Mouse (Mus musculus) ovary, postnatal 36 days (tissue): ENCODE results near the gene Wdr91.

Experiments used
- DNase-seq: peaks from one replicate; pipeline ENCODE4 v3.0.0; 2022; ENCODE audit warnings: low spot score, mixed read lengths

The Wdr91 gene

DNA sequence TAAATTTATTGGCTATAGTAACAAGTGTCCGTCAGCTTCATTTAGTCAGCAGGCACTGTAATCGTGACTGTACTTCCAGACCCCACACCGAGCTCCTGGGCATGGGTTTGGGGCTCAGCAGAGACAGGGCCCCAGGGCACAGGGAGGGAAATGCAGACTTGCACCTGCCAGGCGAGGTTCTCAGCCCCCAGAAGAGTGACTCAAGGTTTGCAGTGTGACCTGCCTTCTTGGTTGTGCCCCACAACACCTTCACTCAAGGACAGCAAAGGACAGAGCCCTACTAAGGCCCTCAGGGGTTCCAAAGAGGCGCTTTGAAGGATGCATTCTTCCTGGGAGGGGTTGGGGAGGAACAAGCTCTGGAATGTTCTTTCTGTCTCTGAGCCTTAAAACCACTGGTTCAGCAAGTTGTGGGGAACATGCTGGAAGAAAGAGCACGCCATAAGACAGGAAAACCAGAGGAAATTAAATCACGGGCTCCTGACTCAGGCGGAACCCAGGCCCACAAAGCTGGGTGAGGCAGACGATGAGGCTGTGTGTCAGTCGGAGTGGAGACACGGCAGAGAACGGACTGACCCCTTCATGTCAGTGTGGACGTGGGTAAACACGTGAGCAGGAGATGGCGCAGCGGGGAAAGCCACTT, 31.5 kb downstream of the Wdr91 start:
- no peak for DNase-seq

DNA sequence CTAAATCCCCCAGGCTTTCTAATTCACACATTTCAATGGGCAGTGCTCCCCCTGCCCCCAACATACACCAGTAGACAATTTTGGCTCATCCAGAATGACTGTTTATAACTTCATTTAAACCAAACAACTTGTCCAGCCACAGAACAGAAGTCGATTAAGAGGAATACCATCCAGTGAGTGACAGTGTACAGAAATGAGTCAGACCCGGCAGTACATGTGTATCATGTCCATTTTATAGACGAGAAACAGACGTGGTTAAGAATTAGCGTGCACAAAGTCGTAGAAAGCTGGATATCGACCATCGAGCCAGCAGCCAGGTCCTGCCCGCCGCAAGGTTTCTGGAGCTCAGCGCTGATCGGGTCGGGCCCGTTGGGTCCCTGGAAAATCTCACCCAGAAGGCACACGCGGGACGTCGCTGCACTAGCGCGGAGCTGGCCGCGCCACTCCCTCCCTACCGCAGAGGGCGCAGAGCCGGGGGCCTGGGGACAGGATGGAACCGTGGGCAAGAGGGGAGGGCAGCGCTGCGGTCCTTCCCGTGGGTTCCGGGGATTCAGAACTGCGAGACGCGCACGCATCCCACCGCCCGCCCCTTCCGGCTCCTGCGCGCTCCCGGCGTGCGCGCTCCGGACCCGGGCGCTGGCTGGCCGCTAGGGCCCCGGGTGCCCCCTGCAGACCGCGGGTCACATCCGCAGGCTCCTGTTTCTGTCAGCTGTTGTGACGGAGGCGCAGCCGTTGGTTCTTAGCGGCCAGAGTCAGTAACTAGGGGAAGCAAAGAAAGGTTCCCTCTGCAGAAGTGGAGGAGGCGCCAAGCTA, 33.0 kb downstream of the Wdr91 start, which contains the start of gene Cyren:
Gene Cyren, minus strand, starts transcription at position 552 of the 813 bp plus-strand sequence.
- peak; percentile 94 for DNase-seq

DNA sequence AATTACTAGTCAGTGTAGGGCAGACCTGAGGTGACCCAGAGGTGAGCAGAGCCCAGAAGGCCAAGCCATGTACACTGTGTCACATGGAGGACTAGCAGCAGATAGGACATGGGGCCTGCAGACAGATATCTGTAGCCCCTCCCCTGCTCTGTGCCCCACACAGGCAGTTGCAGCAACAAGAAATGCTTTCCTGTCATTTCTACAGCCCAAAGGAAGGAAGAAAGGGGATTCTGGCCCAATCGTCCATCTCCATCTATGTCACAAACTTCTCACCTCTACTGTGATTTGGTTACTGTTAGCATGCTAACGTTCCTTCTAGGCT, 33.9 kb downstream of the Wdr91 start:
- DNase-seq = no peak

DNA sequence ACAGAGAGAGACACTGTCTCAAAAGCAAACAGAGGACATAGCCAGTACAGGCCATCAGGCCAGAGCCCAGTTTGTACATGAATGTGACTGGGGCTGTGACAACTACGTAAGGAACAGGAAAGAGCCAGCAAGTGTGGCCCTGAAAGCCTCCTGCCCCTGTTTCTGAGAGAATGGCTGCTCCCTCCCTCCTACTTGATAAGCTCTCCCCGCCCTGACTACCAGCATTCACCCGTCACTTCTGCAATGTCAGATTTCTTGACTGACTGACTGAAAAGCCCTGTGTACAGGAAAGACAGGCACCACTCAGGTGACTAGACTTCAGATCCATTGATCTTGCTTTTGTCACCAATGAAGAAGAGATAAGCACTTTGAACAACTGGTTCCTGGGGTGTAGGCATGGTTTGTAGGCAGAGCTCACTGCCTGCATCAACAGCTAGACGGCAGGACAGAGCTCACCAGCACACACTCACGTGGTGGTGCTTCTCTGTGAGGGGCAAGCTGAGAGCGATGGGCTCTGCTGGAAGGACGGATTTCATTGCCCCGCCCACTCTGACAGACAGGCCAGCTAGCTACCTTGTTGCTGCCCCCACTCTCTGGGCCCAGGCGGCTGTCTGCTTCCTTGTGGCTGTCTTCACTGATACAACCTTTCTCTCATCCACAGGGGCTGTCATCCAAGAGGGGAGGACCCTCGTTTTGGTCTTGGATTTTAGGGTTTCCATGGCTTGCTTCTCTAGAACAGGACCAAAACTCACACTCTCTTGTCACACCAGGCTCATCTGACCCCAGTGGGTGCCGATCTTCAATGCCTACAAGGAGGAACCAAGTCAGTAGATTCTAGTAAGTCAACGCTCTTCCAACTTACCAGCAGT, 34.5 kb downstream of the Wdr91 start:
- DNase-seq = no peak

DNA sequence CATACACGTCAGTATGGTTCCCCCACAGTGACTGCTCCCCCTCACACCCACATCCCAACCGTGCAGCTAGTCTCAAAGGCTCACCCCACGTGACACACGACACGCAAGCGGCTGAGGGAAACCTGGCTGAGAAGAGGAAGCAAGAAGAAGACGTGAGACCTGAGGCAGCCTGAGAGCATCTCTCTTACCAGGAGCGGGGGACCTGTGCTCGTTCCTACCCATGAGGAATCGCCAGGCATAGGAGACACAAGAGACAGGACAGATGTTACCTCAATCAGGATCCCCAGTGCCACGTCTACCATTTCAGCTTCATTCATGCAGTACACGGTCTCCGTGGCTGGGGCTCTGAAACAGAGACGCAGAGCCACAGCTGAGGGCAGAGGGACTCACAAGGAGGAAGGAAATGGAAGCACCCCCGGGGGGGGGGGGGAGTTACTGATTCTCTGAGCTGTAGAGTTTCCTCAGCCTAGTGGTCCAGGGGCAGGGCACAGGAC, 35.4 kb downstream of the Wdr91 start:
- no peak for DNase-seq

DNA sequence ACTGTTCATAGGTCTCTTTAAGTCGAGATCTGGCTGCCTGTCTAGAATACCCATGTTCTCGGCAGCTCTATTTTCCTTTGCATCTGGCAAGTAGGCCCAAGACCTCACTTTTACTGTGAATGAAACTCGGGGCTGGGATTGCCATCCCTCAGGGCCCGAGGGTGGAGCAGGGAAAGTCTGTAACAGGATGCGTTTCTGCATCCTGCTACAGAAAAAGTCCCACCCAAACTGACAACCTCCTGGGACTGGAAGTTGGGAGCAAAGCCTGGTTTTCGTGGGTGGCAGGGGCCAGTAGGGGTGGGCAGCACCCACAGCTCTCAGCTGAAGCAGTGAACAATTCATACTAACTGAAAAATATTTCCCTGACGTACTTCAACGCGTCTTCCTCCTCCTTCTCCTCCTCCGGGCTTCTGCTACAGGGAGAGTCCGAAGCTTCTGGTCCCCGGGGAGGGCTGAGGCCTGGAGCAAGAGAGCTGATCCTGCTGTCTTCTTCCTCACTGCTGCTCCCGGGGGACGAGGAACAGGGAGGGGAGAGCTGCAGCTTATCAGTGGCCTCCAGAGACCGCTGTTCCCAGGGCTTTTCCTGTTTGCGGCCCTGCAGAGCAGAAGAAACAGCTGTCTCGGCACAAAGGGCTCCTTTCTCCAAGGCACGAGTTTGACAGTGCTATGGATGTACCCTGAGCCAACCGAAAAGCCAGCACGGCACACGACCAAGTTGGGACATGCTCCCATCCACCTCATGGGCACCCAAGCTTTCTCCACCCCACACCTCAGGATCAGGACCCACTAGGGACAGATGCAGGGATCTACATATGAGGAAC, 36.4 kb downstream of the Wdr91 start:
- DNase-seq = peak; percentile 55

DNA sequence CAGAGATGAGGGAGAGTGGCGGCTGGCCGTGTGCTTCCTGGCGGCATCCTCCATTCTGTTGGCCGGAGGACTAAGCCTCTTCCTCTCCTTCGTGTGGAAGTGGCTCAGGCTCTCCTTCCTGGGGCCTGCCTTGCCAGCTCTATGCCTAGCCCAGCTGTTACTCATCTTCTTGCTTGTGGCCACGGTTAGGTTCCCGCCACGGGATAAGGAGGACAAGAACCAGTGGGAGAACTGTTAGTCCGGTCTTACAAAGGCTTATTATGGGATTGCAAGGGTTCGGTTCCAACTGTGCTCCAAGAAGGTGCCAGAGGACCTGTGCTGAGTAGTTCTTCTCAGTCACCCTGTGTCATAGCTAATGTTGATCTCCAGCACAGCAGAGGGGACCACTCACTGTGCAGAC, 37.8 kb downstream of the Wdr91 start:
- no peak for DNase-seq

DNA sequence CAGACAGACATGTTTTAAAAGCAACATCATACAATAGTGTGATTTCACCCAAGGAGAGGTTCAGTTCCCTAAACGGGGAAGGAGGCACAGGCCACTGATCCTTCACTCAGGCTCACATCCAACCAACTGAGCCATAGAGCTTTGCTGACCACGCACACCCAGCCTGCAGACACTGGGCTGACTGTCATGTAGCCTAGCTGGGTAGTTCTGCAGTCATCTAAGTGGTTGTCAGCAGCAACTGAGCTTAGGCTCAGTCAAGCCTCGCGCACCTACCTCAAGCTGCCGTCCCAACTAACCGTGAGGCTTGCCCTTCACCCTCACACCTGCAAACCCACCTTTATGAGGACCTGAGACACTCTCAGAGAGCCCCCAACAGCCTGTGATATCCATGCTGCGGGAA, 38.7 kb downstream of the Wdr91 start:
- no peak for DNase-seq

DNA sequence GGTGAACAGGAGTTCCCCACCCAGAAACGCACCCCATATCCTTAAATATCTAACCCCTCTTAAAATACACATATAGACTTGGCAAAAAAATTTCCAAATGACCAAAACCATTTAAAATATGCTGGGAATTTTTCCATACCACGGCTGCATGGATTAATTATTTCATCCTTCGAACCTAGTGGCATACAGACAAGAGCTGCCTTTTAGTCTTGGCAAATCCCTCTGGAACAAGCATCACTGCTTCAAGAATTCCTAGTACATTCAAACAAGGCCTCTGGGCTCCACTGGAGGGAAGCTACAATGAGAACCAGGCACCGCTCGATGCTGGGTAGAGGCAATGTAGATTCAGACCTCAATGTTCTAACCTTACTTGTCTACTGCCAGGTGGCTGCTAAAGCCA, 40.0 kb downstream of the Wdr91 start:
- no peak for DNase-seq

DNA sequence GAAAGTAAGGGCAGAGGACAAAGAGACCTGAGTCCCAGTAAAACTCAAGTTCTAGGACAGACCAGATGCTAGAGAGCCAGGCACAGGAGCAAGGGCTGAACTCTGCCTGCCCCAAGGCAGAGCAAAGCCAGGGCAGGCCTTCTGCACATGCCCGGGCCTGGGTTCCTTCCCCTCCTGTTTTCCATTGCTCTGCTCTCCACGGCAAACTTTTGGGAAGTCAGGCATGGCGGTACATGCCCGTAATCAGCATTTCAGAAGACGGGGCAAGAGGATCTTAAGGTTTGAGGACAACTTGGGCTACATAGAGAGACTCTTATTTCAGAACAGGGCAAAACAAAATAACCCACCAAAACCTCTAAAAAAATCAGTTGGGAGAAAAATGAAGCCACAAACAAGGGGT, 40.5 kb downstream of the Wdr91 start:
- no peak for DNase-seq

DNA sequence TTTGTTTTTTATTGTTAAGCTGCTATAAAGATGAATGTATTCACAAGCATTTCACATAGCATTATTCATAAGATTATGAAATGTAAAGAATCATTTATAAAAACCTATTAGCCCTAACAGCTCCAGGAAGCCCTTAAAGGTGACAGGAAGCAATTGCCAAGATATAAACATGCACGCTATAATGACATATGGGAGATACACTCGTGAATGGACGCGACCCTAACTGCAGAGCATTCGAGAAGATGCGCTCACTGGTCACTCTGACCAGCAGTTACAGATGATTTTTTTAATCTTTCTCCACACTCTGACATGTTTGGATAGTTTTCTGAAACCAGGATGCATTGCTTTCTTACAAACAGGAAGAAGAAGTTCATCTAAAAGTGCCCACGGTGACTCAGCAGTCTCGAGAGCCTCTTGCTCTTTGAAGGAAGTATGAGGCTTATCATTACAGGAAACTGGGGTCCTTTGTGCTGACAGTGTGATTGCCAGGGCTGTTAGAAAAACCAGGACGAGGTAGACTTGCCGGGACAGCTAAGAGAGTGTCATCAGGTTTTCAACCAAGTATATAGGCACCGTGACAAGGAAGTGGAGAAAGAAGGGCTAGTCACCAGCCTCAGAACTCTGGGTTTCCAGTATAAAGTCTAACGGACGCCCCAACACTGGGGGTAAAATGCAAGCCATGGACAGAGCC, 41.3 kb downstream of the Wdr91 start:
- DNase-seq = no peak

DNA sequence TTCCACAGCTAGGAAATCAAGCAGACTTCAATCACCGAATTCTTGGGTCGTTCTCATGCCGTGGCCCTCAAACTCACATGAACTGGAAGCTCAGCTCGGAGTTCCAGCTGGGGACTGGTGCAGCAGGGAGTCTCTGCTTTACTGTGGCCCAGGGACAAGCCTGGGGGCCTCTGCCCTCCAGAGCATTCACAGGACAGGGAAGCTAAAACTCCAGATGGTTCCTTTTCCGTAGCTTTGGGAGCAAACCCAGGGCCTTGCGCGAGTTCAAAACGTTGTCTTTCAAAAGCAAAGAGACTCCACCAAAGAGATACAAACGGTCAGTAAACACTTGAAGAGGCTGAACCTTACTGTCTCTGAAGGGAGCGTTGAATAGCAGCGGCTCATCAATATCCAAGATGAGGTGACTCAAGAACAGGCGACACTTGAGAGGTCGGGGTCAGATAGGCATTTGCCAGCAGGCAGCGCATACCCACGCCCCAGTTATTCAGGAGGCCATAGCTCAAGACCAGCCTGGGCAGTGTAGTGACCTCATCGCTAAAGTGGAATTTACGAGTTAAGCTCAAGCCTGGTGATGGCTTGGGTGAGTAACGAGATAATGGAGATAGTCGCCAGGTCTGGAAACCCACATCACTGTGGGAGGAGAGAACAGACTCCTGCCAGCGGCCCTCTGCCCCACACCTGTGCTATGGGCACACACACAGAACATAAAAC, 42.0 kb downstream of the Wdr91 start:
- no peak for DNase-seq

DNA sequence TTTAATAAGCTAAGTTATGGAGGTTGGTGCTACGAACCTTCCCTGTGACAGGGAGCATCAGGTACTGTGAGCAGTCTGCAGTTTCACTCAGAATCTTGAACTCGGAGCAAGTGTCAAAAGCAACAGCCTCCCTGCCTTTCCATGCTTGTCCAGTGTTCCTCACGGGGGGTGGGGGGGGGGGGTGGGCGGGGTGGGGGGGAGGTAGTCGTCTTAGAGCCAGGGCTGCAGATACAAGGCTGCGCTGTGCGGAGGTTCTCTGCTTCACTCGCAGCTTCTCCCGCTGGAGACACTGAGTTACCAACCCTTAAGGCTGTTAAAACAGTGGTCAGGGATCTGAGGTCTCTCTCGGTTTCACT, 42.7 kb downstream of the Wdr91 start:
- DNase-seq = no peak

DNA sequence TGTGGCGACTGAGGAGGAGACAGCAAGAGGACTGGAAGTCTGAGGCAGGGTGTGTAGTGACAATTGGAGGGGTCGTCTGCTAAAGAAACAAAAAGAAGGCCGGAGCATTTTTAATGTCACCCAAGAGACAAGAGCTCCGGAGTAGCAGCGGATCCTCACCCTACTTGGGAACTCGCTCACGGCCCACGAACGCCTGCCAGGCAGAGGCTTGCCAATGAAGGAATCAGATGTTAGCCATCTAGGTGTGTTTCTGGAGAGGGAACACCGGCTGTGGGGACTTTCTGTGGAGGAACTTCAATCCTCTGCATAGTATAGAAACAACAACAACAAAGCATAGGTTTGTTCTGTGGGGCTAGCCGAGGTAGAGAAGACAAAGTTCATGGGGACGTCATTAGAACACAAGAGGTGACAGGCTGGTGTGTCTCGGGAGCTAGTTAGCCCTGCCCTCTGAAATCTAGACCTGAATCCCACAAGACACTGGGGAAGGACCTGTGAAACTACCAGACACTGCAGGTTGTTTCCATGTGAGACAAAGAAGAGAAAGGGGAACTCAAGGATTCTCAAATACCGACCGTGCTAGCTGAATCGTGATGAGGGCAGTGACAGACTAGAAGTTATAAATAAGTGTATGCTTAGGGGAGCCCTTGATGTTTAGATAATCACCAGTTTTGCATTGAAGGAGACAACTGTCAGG, 43.2 kb downstream of the Wdr91 start:
- DNase-seq = no peak

DNA sequence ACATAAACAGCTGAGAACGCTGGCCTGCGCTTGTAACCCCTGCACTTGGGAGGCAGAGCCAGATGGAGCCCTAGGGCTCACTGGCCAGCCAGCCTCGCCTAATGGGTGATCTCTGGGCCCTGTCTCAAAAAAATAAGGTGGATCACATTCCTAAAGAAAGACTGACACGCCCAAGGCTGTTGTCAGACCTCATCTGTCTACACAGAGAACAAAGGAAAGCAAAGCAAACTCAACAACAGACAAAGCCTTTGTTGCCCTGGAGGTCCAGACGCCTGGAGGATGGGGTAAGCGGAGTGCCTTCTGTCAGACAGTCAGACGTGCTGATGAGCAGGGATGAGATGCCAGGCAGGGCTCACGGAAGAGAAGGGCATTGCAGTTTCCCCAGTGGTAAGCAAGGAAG, 43.9 kb downstream of the Wdr91 start:
- DNase-seq = no peak

DNA sequence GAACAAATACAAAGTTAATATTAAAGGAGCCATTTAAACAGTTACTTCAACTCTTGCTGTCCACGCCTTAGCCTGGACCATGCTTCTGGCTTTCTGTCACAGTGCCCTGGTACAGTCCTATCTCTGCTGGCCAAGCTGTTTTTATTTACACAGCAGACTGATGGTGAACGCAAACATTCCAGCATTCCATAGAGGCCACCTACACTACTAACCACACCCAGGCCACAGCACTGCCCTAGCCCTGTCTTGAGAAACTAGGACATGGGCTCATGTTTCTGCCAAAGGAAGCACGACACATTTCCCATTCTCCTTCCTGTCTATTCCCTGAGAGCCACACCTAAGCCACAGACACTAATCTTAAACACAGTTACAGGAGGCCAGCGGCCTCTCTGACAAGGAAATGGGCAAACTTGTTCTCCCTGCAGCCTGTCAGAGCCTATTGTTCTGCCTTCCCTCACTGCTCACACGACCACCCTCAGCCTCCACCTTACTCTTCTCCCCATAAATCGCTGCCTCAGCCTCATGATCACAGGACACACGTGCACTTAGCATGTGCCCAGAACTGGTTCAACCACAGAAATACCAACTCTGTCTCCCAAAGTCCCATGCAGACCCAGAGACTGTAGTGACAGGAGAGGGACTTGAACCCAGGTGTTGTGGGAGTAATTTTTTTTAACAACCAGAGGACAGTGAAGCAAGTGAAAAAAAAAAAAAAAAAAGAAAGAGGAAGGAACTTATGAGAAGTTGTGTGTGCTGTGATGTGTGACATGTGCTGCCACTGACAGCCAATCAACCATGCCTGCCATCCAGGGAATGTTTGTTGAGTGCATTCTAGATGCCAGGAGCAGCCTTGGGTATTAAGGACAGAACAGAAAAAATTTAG, 44.7 kb downstream of the Wdr91 start:
- DNase-seq = no peak

DNA sequence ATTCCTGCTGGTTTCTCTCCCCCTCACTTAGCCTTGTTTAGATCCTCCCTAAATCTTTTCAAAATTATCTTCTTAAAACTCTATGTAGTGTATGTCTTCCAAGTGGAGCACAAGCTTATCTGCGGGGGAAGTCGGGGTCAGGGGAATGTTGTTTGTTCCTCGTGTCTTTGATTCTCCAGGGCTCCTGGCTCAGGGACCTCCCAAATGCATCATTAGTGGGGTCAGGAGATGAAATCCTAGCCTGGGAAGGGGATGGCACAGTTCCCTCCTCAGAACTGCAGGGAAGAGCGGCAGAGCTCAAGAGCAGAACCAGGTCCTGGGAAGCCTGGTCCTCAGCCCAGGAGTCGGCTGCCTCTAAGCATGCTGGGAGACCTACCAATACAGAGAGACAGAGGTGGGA, 45.5 kb downstream of the Wdr91 start:
- DNase-seq = no peak

DNA sequence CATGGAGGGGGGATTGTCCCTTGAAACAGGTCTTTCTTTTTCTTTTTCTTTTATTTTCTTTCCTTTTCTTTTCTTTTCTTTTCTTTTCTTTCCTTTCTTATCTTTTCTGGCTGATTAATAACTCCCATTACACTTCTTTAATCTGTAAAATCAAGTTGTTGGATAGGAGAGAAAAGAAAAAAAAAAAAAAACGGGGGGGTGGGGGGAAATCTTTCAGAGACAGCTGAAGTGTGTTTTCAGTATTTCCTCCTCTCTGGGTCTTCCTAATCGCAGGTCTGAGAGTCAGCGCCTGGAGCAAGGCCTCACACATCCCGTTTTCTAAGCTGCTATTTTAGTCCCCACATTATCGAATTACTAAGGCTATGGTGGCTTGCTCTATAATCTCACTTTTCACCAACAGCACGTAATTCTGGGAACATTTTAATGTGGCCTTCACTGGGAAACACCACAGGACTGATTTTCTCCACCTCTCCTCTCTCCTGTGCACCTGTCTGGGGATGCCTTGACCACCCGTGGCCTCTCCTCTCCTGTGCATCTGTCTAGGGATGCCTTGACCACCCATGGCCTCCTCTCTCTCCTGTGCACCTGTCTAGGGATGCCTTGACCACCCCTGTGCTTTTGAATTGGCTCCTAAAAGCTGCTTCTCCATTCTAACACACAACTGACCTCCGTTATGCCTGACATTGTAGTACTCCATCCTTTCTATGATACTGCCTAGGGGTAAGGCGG, 46.7 kb downstream of the Wdr91 start:
- DNase-seq = no peak
